Mouse (Mus musculus) subcutaneous adipose tissue, adult 2 months (tissue): ENCODE measurements around the gene Btbd1. TPM values are rescaled to one million over a fixed set of nuclear protein-coding genes. Genes with fewer than 3 reads are reported as not detected.

Source experiments
- polyA plus RNA-seq: library from polyadenylated mRNA; depleted of rRNA; stranded (reverse); fragments of >200 nt; gene quantifications from 2 replicates; pipeline ENCODE4 v1.2.3, GENCODE M21; 2012; ENCODE audit warnings: low replicate concordance; rRNA removed

Gene Btbd1
- 35.0 and 35.4 TPM in 2 replicates for polyA plus RNA-seq

GRCm38 (mm10) chr7:81829379-81829894 lies at the start of gene Btbd1:
Gene Btbd1, minus strand, starts transcription at chr7:81829431.

GRCm38 (mm10) chr7:81858968-81859721 lies 29.9 kb upstream of the Btbd1 start, which contains the start of gene Tm6sf1:
Gene Tm6sf1, plus strand, starts transcription at chr7:81859001.

GRCm38 (mm10) chr7:81855694-81856093 lies 26.5 kb upstream of the Btbd1 start, which contains the start of gene Gm10160:
Gene Gm10160, minus strand, starts transcription at chr7:81855794.

GRCm38 (mm10) chr7:81789095-81789757 lies 40.0 kb downstream of the Btbd1 start, which contains the start of gene 3110040N11Rik:
Gene 3110040N11Rik, minus strand, starts transcription at chr7:81789478.

GRCm38 (mm10) chr7:81762180-81763109 lies 66.8 kb downstream of the Btbd1 start, which contains the start of gene Ramac:
Gene Ramac, plus strand, starts transcription at chr7:81762925.

Other genes with a start within 250 kb of the Btbd1 start
- 3.3 and 4.8 TPM in 2 replicates for gene Homer2, start 121.9 kb downstream of the Btbd1 start, polyA plus RNA-seq
- gene Ramac, start 66.5 kb downstream of the Btbd1 start, polyA plus RNA-seq, result 11.1 and 11.3 TPM in 2 replicates
- gene 3110040N11Rik, start 40.0 kb downstream of the Btbd1 start, polyA plus RNA-seq, result 38.2 and 51.6 TPM in 2 replicates
- not detected in 2 replicates for gene Gm10160, start 26.4 kb upstream of the Btbd1 start, polyA plus RNA-seq
- 54.5 and 69.7 TPM in 2 replicates for gene Tm6sf1, start 29.6 kb upstream of the Btbd1 start, polyA plus RNA-seq
- gene Hdgfl3, start 105.0 kb upstream of the Btbd1 start, polyA plus RNA-seq, result 1.5 and 7.0 TPM in 2 replicates
- 0.99 and 4.2 TPM in 2 replicates for gene Bnc1, start 162.9 kb upstream of the Btbd1 start, polyA plus RNA-seq